Mouse (Mus musculus) cerebellum, adult 2 months (tissue): Measurements from ENCODE around the gene Cebpe. TPM values are rescaled to one million over a fixed set of nuclear protein-coding genes. Genes with fewer than 3 reads are reported as not detected.

Source experiments
- DNase-seq, 2 experiments: peaks; one replicate each; pipeline ENCODE4 v3.0.0; 2021
- H3K27ac ChIP-seq: fragments of 200-500 bp; 2 replicates; pipeline ENCODE4 v1.5.1; 2012; ENCODE audit warnings: low read length, control low read depth, inconsistent platforms; ENCODE audit not compliant: insufficient read depth
- H3K27me3 ChIP-seq: fragments of 200-500 bp; 2 replicates; pipeline ENCODE4 v1.6.1; 2012; ENCODE audit warnings: inconsistent platforms, mild to moderate bottlenecking, low read length, moderate library complexity; ENCODE audit not compliant: control insufficient read depth, insufficient read depth
- H3K4me1 ChIP-seq: fragments of 200-500 bp; 2 replicates; pipeline ENCODE4 v1.6.1; 2011; ENCODE audit warnings: low read length; ENCODE audit not compliant: control insufficient read depth, insufficient read depth
- H3K4me3 ChIP-seq: fragments of 200-500 bp; replicated peaks from 2 replicates; pipeline ENCODE3; 2011; ENCODE audit warnings: mild to moderate bottlenecking, low read depth, low read length, control low read depth; ENCODE audit not compliant: insufficient read depth
- CTCF ChIP-seq: fragments of 200-500 bp; IDR thresholded peaks from 2 replicates; pipeline ENCODE4 v1.5.1; 2011; ENCODE audit warnings: low read depth, mild to moderate bottlenecking, control low read depth, low read length, moderate library complexity, borderline replicate concordance; ENCODE audit not compliant: insufficient read depth
- POLR2A ChIP-seq: fragments of 200-500 bp; IDR thresholded peaks from 2 replicates; pipeline ENCODE4 v1.6.1; 2011; ENCODE audit warnings: low read length, control low read depth, borderline replicate concordance; ENCODE audit not compliant: insufficient read depth
- WGBS: fragments of 180-500 bp; shearing (Covaris S2); methylation state at CpG from one replicate; pipeline ENCODE4 v1.1.7; 2018; 5-methylcytosine and 5-hydroxymethylcytosine counted together
- polyA plus RNA-seq: library from polyadenylated mRNA; depleted of rRNA; stranded (reverse); fragments of >200 nt; gene quantifications from 2 replicates; pipeline ENCODE4 v1.2.3, GENCODE M21; 2012; rRNA removed

Gene Cebpe
- polyA plus RNA-seq, result 0.08 TPM in 2 replicates

- H3K27ac ChIP-seq, result no peak within 1 kb of the TSS
- H3K27me3 ChIP-seq, result no peaks in the 10 kb centered on the region
- 89% methylated on average over 7 of the region's 7 CpGs for WGBS
- no peak for DNase-seq
- no peak within 1 kb of the TSS for H3K4me3 ChIP-seq
- 0 out of 2 replicates have a peak, but pooled peaks cover 2% of the 10 kb centered on the region for H3K4me1 ChIP-seq
- TF ChIP-seq CTCF (no peak), POLR2A (no peak)
Observed at GRCm38 (mm10) chr14:54712074-54712473, at the start of gene Cebpe. Gene Cebpe, minus strand, starts transcription at chr14:54712174.

- H3K27ac ChIP-seq, result no peak overlapping the region
- H3K27me3 ChIP-seq, result no peaks in the 10 kb centered on the region
- WGBS, result 87% methylated on average over 6 of the region's 6 CpGs
- peaks cover 29% of the 10 kb centered on the region for H3K4me1 ChIP-seq
- no peak overlapping the region for H3K4me3 ChIP-seq
- TF ChIP-seq POLR2A (no peak), CTCF (no peak)
- DNase-seq, result no peak
Observed at GRCm38 (mm10) chr14:54756382-54756781, 44.4 kb upstream of the Cebpe start.

- TF ChIP-seq CTCF, result no peak
- Histone ChIP-seq H3K4me1 (peaks cover 26% of the 10 kb centered on the region), H3K4me3 (peak overlapping the region; percentile 28), H3K27ac (peak overlapping the region; percentile 82), H3K27me3 (no peaks in the 10 kb centered on the region)
- 5% methylated on average over 6 of the region's 6 CpGs for WGBS
- DNase-seq, result peak; percentile 47 to 51
Observed at GRCm38 (mm10) chr14:54754602-54755018, 42.6 kb upstream of the Cebpe start.

- Histone ChIP-seq H3K27ac (peak overlapping the region; percentile 53), H3K4me1 (peaks cover 27% of the 10 kb centered on the region), H3K4me3 (no peak overlapping the region), H3K27me3 (no peaks in the 10 kb centered on the region)
- no peak for DNase-seq
- 62% methylated on average over 14 of the region's 14 CpGs for WGBS
- TF ChIP-seq POLR2A, result no peak
- TF ChIP-seq CTCF, result no peak
Observed at GRCm38 (mm10) chr14:54753986-54754601, 42.1 kb upstream of the Cebpe start.

GRCm38 (mm10) chr14:54752938-54753337 is 41.0 kb upstream of the Cebpe start:
- Histone ChIP-seq H3K27ac (no peak overlapping the region), H3K4me3 (no peak overlapping the region), H3K4me1 (peaks cover 32% of the 10 kb centered on the region), H3K27me3 (no peaks in the 10 kb centered on the region)
- TF ChIP-seq POLR2A (no peak), CTCF (no peak)
- whole genome bisulfite sequencing, result 83% methylated on average over 6 of the region's 6 CpGs
- DNase-seq, result no peak

- no peak overlapping the region for H3K4me3 ChIP-seq
- H3K4me1 ChIP-seq, result peaks cover 34% of the 10 kb centered on the region
- H3K27ac ChIP-seq, result no peak overlapping the region
- no peak for DNase-seq
- no peak for TF ChIP-seq POLR2A
- TF ChIP-seq CTCF, result no peak
- 93% methylated on average over 1 of the region's 1 CpGs for WGBS
- no peaks in the 10 kb centered on the region for H3K27me3 ChIP-seq
Observed at GRCm38 (mm10) chr14:54751768-54752167, 39.8 kb upstream of the Cebpe start.

GRCm38 (mm10) chr14:54749238-54749637 is 37.3 kb upstream of the Cebpe start:
- TF ChIP-seq CTCF (no peak), POLR2A (no peak)
- no peak overlapping the region for H3K27ac ChIP-seq
- no peaks in the 10 kb centered on the region for H3K27me3 ChIP-seq
- H3K4me3 ChIP-seq, result no peak overlapping the region
- no peak for DNase-seq
- peaks cover 25% of the 10 kb centered on the region for H3K4me1 ChIP-seq
- whole genome bisulfite sequencing, result 49% methylated on average over 4 of the region's 4 CpGs
